Mouse (Mus musculus): ENCODE measurements around the gene Fbl. TPM values are rescaled to one million over a fixed set of nuclear protein-coding genes. Genes with fewer than 3 reads are reported as not detected.

Fbl gene
- total and polyA plus RNA-seq, 2 experiments from 2014 or later, result 40.4 to 91.3 TPM

DNA sequence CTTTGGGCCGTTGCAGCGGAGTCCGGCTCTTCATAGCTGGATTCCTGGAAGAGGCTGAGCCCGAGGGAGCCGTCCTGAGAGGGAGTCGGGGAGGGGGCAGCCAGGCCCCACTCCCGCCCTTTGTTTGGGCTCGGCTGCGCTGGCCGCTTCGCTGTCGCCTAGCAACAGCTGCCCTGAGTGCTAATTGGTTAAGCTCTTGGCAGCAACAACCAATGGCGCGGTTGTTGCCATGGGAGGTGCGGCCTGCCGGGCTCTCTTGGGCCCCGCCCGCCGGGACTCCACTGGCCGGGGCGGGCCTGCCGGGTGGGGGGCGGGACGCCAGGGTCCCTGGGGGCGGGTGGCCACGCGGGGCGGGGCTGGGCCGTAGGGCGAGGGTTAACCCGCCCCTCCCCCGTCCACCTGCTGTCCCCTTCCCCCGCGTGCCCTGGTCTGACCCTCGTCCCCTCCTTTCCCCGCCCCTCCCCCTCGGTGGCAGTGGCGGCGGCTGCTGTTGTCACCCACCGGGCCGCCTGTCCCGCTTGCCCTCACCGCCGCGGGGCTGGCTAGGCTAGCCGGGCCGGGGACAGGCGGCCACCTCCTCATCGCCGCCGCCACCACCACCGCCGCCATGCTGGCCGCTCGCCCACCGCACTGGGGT lies 10.3 kb downstream of the Fbl start:
- Histone ChIP-seq H3K36me3 (ENCODE audit: insufficient read depth) (peaks cover 68% of the 10 kb centered on the region), H3K4me1 (ENCODE audit: insufficient read depth) (peaks cover 6% of the 10 kb centered on the region; the same call in 1 of the 2 replicates), H3K27me3 (ENCODE audit: insufficient read depth, low read length) (no peaks in the 10 kb centered on the region), H3K4me2 (ENCODE audit: low read depth) (peak overlapping the region; percentile 81), H3K4me3 (ENCODE audit: low read depth, low read length) (peak overlapping the region; percentile 98), H3K9me3 (ENCODE audit: low read length) (no peaks in the 10 kb centered on the region), H3K9ac (peak overlapping the region; percentile 88), H3K27ac (ENCODE audit: low read depth, low read length) (peak overlapping the region; percentile 95)
- TF ChIP-seq CTCF (IDR thresholded peaks at IDR 0.05; ENCODE audit: low read depth), result no peak
- 1% methylated on average over 49 of the region's 56 CpGs for WGBS
- DNase-seq (peak; percentile 97), ATAC-seq (peak; percentile 93)

DNA sequence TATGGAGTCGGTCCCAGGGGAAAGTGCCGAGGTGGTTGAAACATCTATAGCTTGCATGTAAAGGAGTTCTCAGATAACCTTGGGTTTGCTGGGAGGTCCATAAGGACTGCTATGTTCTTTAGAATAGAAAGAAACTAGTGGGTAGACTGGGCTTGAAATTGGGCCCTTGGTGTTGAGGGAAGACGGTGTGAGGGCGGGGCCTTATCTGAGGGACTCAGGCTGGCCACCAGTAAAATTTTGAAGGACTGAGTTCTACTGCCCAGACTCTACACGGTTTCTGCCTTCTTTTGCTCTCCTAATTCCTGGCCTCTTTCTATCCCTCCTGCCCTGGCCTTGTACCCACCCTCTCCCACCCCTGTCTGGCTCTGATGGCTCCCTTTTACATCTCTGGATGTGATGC lies 11.4 kb downstream of the Fbl start:
- H3K27me3 ChIP-seq (ENCODE audit: insufficient read depth, low read length), result no peaks in the 10 kb centered on the region
- peak overlapping the region; percentile 95; the same call in 1 of the 2 replicates for H3K27ac ChIP-seq (ENCODE audit: low read depth, low read length)
- peaks cover 69% of the 10 kb centered on the region for H3K36me3 ChIP-seq (ENCODE audit: insufficient read depth)

DNA sequence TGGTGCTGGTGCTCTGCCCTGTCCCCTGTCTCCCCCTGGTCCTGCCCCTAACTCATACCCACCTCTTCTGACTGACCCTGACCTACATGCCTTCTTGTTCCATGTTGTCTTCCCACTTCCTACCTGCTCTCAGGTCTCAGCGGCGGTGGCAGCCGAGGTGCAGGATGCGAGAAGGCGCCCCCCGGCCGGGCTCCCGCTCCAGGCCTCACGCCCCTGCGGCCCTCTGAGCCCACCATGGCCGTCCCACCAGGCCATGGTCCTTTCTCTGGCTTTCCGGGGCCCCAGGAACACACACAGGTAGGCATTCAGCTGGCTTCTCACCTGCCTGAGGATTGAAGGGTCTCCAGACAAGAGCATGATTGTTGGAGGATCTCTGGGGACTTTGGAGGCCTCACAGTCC lies 11.9 kb downstream of the Fbl start:
- Histone ChIP-seq H3K27me3 (ENCODE audit: insufficient read depth, low read length) (no peaks in the 10 kb centered on the region), H3K9me3 (ENCODE audit: low read length) (no peaks in the 10 kb centered on the region), H3K36me3 (ENCODE audit: insufficient read depth) (peaks cover 69% of the 10 kb centered on the region), H3K9ac (no peak overlapping the region), H3K4me1 (ENCODE audit: insufficient read depth) (peaks cover 6% of the 10 kb centered on the region; the same call in 1 of the 2 replicates), H3K4me3 (ENCODE audit: low read depth, low read length) (no peak overlapping the region), H3K4me2 (ENCODE audit: low read depth) (peak overlapping the region; percentile 81; the same call in 1 of the 2 replicates), H3K27ac (ENCODE audit: low read depth, low read length) (no peak overlapping the region)
- no peak for TF ChIP-seq CTCF (IDR thresholded peaks at IDR 0.05; ENCODE audit: low read depth)
- no peak for DNase-seq
- WGBS, result 97% methylated on average over 12 of the region's 12 CpGs
- no peak for ATAC-seq

More for the DNA sequence above, 11.4 kb downstream of the Fbl start:
- no peak for DNase-seq
- peaks cover 6% of the 10 kb centered on the region; the same call in 1 of the 2 replicates for H3K4me1 ChIP-seq (ENCODE audit: insufficient read depth)
- 82% methylated on average over 5 of the region's 5 CpGs for WGBS
- peak overlapping the region; percentile 81 for H3K4me2 ChIP-seq (ENCODE audit: low read depth)
- no peaks in the 10 kb centered on the region for H3K9me3 ChIP-seq (ENCODE audit: low read length)
- peak overlapping the region; percentile 88 for H3K9ac ChIP-seq
- H3K4me3 ChIP-seq (ENCODE audit: low read depth, low read length), result peak overlapping the region; percentile 98
- no peak for ATAC-seq
- TF ChIP-seq CTCF (IDR thresholded peaks at IDR 0.05; ENCODE audit: low read depth), result no peak

DNA sequence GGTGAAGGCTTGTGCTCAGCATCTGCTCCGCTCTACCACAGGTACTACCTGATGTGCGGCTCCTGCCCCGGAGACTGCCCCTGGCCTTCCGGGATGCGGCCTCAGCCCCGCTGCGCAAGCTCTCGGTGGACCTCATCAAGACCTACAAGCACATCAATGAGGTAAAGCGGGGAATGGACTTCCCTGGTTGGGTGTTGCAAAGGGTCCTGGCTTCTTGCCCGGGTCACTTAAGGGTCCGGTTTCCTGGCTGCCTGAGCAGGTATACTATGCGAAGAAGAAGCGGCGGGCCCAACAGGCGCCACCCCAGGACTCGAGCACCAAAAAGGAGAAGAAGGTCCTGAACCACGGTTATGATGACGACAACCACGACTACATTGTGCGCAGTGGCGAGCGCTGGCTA lies 12.8 kb downstream of the Fbl start:
- Histone ChIP-seq H3K9ac (no peak overlapping the region), H3K27me3 (ENCODE audit: insufficient read depth, low read length) (no peaks in the 10 kb centered on the region), H3K36me3 (ENCODE audit: insufficient read depth) (peaks cover 71% of the 10 kb centered on the region), H3K27ac (ENCODE audit: low read depth, low read length) (no peak overlapping the region), H3K4me3 (ENCODE audit: low read depth, low read length) (no peak overlapping the region), H3K4me2 (ENCODE audit: low read depth) (no peak overlapping the region), H3K4me1 (ENCODE audit: insufficient read depth) (peaks cover 6% of the 10 kb centered on the region; the same call in 1 of the 2 replicates), H3K9me3 (ENCODE audit: low read length) (no peaks in the 10 kb centered on the region)
- no peak for TF ChIP-seq CTCF (IDR thresholded peaks at IDR 0.05; ENCODE audit: low read depth)
- WGBS, result 96% methylated on average over 22 of the region's 22 CpGs
- no peak for DNase-seq
- no peak for ATAC-seq

DNA sequence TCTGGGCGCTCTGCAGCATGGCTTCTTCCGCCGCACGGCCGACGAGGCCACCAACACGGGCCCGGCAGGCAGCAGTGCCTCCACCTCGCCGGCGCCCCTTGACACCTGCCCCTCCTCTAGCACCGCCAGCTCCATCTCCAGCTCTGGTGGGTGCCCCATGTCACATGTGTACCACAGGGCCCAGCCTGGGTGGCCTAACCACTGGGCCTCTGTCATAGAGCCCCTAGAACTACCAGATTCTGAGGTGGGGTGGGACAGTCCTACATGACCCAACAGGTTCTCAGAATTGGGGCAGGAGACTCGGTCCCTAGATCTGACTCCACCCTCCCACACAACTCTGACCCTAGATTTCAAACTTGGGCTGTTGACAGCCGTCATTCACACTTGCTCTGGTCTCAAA lies 16.4 kb downstream of the Fbl start:
- Histone ChIP-seq H3K27ac (ENCODE audit: low read depth, low read length) (no peak overlapping the region), H3K9ac (no peak overlapping the region), H3K4me3 (ENCODE audit: low read depth, low read length) (no peak overlapping the region), H3K4me2 (ENCODE audit: low read depth) (no peak overlapping the region), H3K27me3 (ENCODE audit: insufficient read depth, low read length) (no peaks in the 10 kb centered on the region), H3K9me3 (ENCODE audit: low read length) (no peaks in the 10 kb centered on the region), H3K4me1 (ENCODE audit: insufficient read depth) (peaks cover 1% of the 10 kb centered on the region; the same call in 1 of the 2 replicates), H3K36me3 (ENCODE audit: insufficient read depth) (peaks cover 92% of the 10 kb centered on the region)
- 94% methylated on average over 14 of the region's 14 CpGs for WGBS
- no peak for DNase-seq
- no peak for TF ChIP-seq CTCF (IDR thresholded peaks at IDR 0.05; ENCODE audit: low read depth)
- ATAC-seq, result no peak

DNA sequence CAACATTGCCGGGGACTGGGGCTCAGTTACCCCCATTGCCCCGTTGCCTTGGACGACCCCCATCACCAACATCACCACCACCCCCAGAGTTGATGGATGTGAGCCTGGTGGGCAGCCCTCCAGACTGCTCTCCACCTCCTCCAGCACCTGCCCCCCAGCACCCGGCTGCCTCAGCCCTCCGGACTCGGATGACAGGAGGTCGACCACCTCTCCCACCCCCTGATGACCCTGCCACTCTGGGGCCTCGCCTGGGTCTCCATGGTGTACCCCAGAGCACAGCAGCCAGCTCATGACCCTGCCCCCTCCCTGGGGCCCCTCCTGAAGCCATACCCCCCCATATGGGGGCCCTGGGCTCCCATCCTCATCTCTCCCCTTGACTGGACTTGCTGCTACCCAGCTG lies 17.1 kb downstream of the Fbl start:
- no peak overlapping the region for H3K4me2 ChIP-seq (ENCODE audit: low read depth)
- H3K4me1 ChIP-seq (ENCODE audit: insufficient read depth), result no peaks in the 10 kb centered on the region
- H3K9me3 ChIP-seq (ENCODE audit: low read length), result no peaks in the 10 kb centered on the region
- peaks cover 91% of the 10 kb centered on the region for H3K36me3 ChIP-seq (ENCODE audit: insufficient read depth)
- no peak overlapping the region for H3K4me3 ChIP-seq (ENCODE audit: low read depth, low read length)
- DNase-seq (no peak), ATAC-seq (no peak)
- no peak for TF ChIP-seq CTCF (IDR thresholded peaks at IDR 0.05; ENCODE audit: low read depth)
- no peak overlapping the region for H3K27ac ChIP-seq (ENCODE audit: low read depth, low read length)
- H3K27me3 ChIP-seq (ENCODE audit: insufficient read depth, low read length), result no peaks in the 10 kb centered on the region
- 92% methylated on average over 8 of the region's 8 CpGs for WGBS
- no peak overlapping the region for H3K9ac ChIP-seq

DNA sequence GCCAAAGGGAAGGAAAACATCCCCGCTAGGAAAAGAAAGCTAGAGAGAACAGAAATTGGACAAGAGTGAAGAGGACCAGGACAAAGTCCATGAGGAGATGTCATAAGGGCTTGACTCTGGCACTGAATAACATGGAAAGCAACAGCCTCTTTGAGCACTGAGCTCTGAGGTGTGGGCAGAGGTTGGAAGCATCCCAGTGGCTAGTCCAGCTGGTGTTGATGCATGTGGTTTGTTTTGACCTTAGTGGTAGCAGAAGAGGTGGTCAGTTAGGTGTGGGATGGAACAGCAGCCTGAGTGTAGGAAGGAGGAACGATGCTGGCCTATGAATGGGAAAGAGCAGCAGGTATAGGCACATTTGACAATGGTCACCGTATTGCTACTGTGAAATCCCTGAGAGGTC lies 22.0 kb downstream of the Fbl start:
- ATAC-seq (no peak), DNase-seq (no peak)
- no peak overlapping the region for H3K4me3 ChIP-seq (ENCODE audit: low read depth, low read length)
- no peak overlapping the region for H3K4me2 ChIP-seq (ENCODE audit: low read depth)
- H3K9me3 ChIP-seq (ENCODE audit: low read length), result no peaks in the 10 kb centered on the region
- 94% methylated on average over 3 of the region's 3 CpGs for WGBS
- no peak for TF ChIP-seq CTCF (IDR thresholded peaks at IDR 0.05; ENCODE audit: low read depth)
- no peak overlapping the region for H3K9ac ChIP-seq
- peaks cover 60% of the 10 kb centered on the region for H3K36me3 ChIP-seq (ENCODE audit: insufficient read depth)
- no peaks in the 10 kb centered on the region for H3K27me3 ChIP-seq (ENCODE audit: insufficient read depth, low read length)
- no peak overlapping the region for H3K27ac ChIP-seq (ENCODE audit: low read depth, low read length)
- H3K4me1 ChIP-seq (ENCODE audit: insufficient read depth), result no peaks in the 10 kb centered on the region
